Mouse (Mus musculus) intestine, postnatal 0 days (tissue): Measurements from ENCODE around the gene 1700086D15Rik. TPM values are rescaled to one million over a fixed set of nuclear protein-coding genes. Genes with fewer than 3 reads are reported as not detected.

ENCODE experiments used
- ATAC-seq: fragments of 200-750 bp; cut with Nextera tagmentation; 2 replicates; pipeline ENCODE4 v1.8.0; 2017; ENCODE audit warnings: mild to moderate bottlenecking, moderate TSS enrichment, moderate library complexity
- H3K27ac ChIP-seq: fragments of 300-500 bp; sonication (generic); 2 replicates; pipeline ENCODE4 v1.5.1; 2014; ENCODE audit warnings: mild to moderate bottlenecking, low read depth, low read length, moderate library complexity
- H3K27me3 ChIP-seq: fragments of 300-500 bp; sonication (generic); replicated peaks from 2 replicates; pipeline ENCODE4 v1.6.1; 2014; ENCODE audit warnings: low read length, mixed read lengths; ENCODE audit not compliant: control insufficient read depth, insufficient read depth
- H3K36me3 ChIP-seq: fragments of 300-500 bp; sonication (generic); 2 replicates; pipeline ENCODE4 v1.6.1; 2014; ENCODE audit warnings: mild to moderate bottlenecking, moderate library complexity; ENCODE audit not compliant: control insufficient read depth, insufficient read depth
- H3K4me1 ChIP-seq: fragments of 300-500 bp; sonication (generic); replicated peaks from 2 replicates; pipeline ENCODE4 v1.6.1; 2014; ENCODE audit warnings: antibody characterized with exemption, low read length, mixed read lengths; ENCODE audit not compliant: control insufficient read depth, insufficient read depth
- H3K4me2 ChIP-seq: fragments of 300-500 bp; sonication (generic); replicated peaks from 2 replicates; pipeline ENCODE4 v1.6.1; 2014; ENCODE audit warnings: low read depth, mild to moderate bottlenecking, moderate library complexity
- H3K4me3 ChIP-seq: fragments of 300-500 bp; sonication (generic); 2 replicates; pipeline ENCODE4 v1.5.1; 2014; ENCODE audit warnings: low read depth, low read length
- H3K9ac ChIP-seq: fragments of 300-500 bp; sonication (generic); 2 replicates; pipeline ENCODE4 v1.6.1; 2014; ENCODE audit warnings: mild to moderate bottlenecking, low read depth, low read length
- H3K9me3 ChIP-seq: fragments of 300-500 bp; sonication (generic); 2 replicates; pipeline ENCODE4 v1.6.1; 2016; ENCODE audit warnings: mixed run types; ENCODE audit not compliant: control insufficient read depth
- CTCF ChIP-seq: sonication (generic); IDR thresholded peaks from 2 replicates; pipeline ENCODE4 v1.5.1; 2016; ENCODE audit warnings: low read depth, mild to moderate bottlenecking, control low read depth, antibody characterized with exemption, moderate library complexity
- WGBS: fragments of 180-500 bp; shearing (Covaris S2); extraction: QIAGEN DNeasy Blood & Tissue Kit; methylation state at CpG from one replicate; pipeline ENCODE4 v1.1.7; 2014; 5-methylcytosine and 5-hydroxymethylcytosine counted together
- polyA plus RNA-seq: library from polyadenylated mRNA; unstranded; fragments of >200 nt; fragmentation: Nextera tagmentation; extraction: Ambion mirVana; gene quantifications from 2 replicates; pipeline ENCODE4 v1.2.1, GENCODE M21; 2015

Gene 1700086D15Rik
- polyA plus RNA-seq, 1 experiment from 2014 or later, result not detected

- ATAC-seq, result no peak; the same call in 1 of the 2 replicates
- WGBS, result 63% methylated on average over 4 of the region's 4 CpGs
Measured at GRCm38 (mm10) chr11:65128666-65129065, 31.0 kb downstream of the 1700086D15Rik start.

GRCm38 (mm10) chr11:65126566-65126965, 33.1 kb downstream of the 1700086D15Rik start:
- H3K27ac ChIP-seq, result no peak overlapping the region
- no peaks in the 10 kb centered on the region for H3K9me3 ChIP-seq
- 72% methylated on average over 9 of the region's 9 CpGs for WGBS
- ATAC-seq, result no peak
- H3K9ac ChIP-seq, result no peak overlapping the region; the same call in 1 of the 2 replicates
- H3K36me3 ChIP-seq, result no peaks in the 10 kb centered on the region
- H3K4me1 ChIP-seq, result no peaks in the 10 kb centered on the region
- no peak overlapping the region for H3K4me3 ChIP-seq
- no peak for TF ChIP-seq CTCF
- no peaks in the 10 kb centered on the region for H3K27me3 ChIP-seq
- H3K4me2 ChIP-seq, result no peak overlapping the region

More at GRCm38 (mm10) chr11:65128666-65129065, 31.0 kb downstream of the 1700086D15Rik start:
- H3K27me3 ChIP-seq, result no peaks in the 10 kb centered on the region
- H3K9me3 ChIP-seq, result no peaks in the 10 kb centered on the region
- H3K27ac ChIP-seq, result no peak overlapping the region
- no peak overlapping the region for H3K9ac ChIP-seq
- no peak overlapping the region for H3K4me2 ChIP-seq
- H3K36me3 ChIP-seq, result no peaks in the 10 kb centered on the region
- no peak overlapping the region for H3K4me3 ChIP-seq
- no peaks in the 10 kb centered on the region for H3K4me1 ChIP-seq
- TF ChIP-seq CTCF, result no peak

GRCm38 (mm10) chr11:65124913-65125418, 34.7 kb downstream of the 1700086D15Rik start:
- 58% methylated on average over 8 of the region's 8 CpGs for WGBS
- Histone ChIP-seq H3K4me3 (no peak overlapping the region), H3K27ac (no peak overlapping the region), H3K4me1 (no peaks in the 10 kb centered on the region), H3K9me3 (no peaks in the 10 kb centered on the region), H3K9ac (no peak overlapping the region), H3K27me3 (no peaks in the 10 kb centered on the region), H3K4me2 (no peak overlapping the region), H3K36me3 (no peaks in the 10 kb centered on the region)
- no peak for ATAC-seq
- 0 out of 2 replicates have a peak, but pooled peaks have one; percentile 17 for TF ChIP-seq CTCF

- Histone ChIP-seq H3K9me3 (no peaks in the 10 kb centered on the region), H3K9ac (no peak overlapping the region), H3K4me1 (no peaks in the 10 kb centered on the region), H3K27me3 (no peaks in the 10 kb centered on the region), H3K36me3 (no peaks in the 10 kb centered on the region), H3K4me3 (no peak overlapping the region), H3K4me2 (no peak overlapping the region), H3K27ac (no peak overlapping the region)
- no peak for ATAC-seq
- WGBS, result 92% methylated on average over 4 of the region's 4 CpGs
- TF ChIP-seq CTCF, result no peak
Measured at GRCm38 (mm10) chr11:65120276-65120675, 39.4 kb downstream of the 1700086D15Rik start.

- ATAC-seq, result no peak
- no peaks in the 10 kb centered on the region for H3K4me1 ChIP-seq
- H3K36me3 ChIP-seq, result no peaks in the 10 kb centered on the region
- WGBS, result 72% methylated on average over 6 of the region's 6 CpGs
- no peaks in the 10 kb centered on the region for H3K27me3 ChIP-seq
- TF ChIP-seq CTCF, result no peak
- H3K9me3 ChIP-seq, result no peaks in the 10 kb centered on the region
- H3K9ac ChIP-seq, result no peak overlapping the region
- no peak overlapping the region for H3K27ac ChIP-seq
- H3K4me3 ChIP-seq, result no peak overlapping the region
- no peak overlapping the region for H3K4me2 ChIP-seq
Measured at GRCm38 (mm10) chr11:65115811-65116210, 43.9 kb downstream of the 1700086D15Rik start.

- H3K9me3 ChIP-seq, result no peaks in the 10 kb centered on the region
- no peak overlapping the region for H3K4me3 ChIP-seq
- H3K36me3 ChIP-seq, result no peaks in the 10 kb centered on the region
- no peak for TF ChIP-seq CTCF
- H3K4me2 ChIP-seq, result no peak overlapping the region
- no peaks in the 10 kb centered on the region for H3K27me3 ChIP-seq
- no peaks in the 10 kb centered on the region for H3K4me1 ChIP-seq
- no peak overlapping the region for H3K27ac ChIP-seq
- H3K9ac ChIP-seq, result no peak overlapping the region
- ATAC-seq, result no peak
- WGBS, result 15% methylated on average over 4 of the region's 4 CpGs
Measured at GRCm38 (mm10) chr11:65112086-65112485, 47.6 kb downstream of the 1700086D15Rik start.

- H3K27ac ChIP-seq, result no peak overlapping the region
- H3K4me2 ChIP-seq, result no peak overlapping the region
- no peak for ATAC-seq
- no peak for TF ChIP-seq CTCF
- H3K9ac ChIP-seq, result no peak overlapping the region
- H3K4me1 ChIP-seq, result no peaks in the 10 kb centered on the region
- no peaks in the 10 kb centered on the region for H3K27me3 ChIP-seq
- 59% methylated on average over 5 of the region's 5 CpGs for WGBS
- no peaks in the 10 kb centered on the region for H3K36me3 ChIP-seq
- H3K4me3 ChIP-seq, result no peak overlapping the region
- H3K9me3 ChIP-seq, result no peaks in the 10 kb centered on the region
Measured at GRCm38 (mm10) chr11:65111651-65112050, 48.0 kb downstream of the 1700086D15Rik start.
